Mouse (Mus musculus) frontal cortex, postnatal 36 days (tissue): ENCODE measurements around the gene Ppp3cb.
"Not testable (repeated sequence)": the region's sequence is repeated elsewhere in the genome, so short reads cannot be mapped to it uniquely, and the experiment has no call there.

Source experiments
- DNase-seq, 2 experiments: peaks; one replicate each; pipeline ENCODE4 v3.0.0; 2022; ENCODE audit warnings: low spot score in 2 of 2

Ppp3cb gene

DNA sequence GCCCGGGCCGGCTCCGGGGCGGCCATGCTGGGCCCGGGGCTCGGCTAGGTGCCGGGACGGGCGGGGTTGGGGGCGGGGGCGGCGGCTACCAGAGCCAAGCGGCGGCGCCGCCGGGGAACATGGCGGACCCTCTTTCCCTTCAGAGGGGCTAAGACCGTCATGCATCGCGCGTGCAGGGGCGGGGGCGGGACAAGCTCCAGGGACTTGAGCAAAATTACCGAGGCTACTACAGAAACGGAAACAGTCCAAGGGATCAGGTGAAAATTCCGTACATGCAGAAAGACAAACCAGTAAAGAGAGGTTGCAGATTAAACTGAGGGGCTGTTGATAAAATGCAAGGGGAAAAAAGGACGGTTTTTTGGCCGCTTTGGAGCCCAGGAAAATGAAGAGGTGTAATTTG lies at the start of gene Ppp3cb:
Gene Ppp3cb (minus strand): TSS at position 159 of the 400 bp plus-strand sequence.
- DNase-seq: peak; percentile 69 to 76

DNA sequence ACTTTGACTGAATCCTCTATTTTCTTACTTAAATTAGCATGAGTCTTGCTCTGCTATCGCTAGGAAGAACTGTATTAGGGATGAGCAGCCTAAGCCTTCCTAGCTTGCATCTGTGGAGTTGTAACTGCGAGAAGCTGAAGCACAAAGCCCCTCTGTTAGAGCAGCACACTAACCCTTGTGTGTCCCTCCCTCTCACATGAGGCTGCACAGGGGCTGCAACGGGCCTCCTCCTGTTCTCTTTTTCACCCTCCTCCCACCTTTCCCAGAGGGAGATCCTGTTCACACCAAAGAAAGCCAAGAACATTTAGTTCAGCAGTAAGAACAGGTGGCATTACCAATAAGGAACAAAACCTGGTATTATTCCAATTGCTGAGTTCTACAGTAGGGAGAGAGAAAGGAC lies 49.4 kb upstream of the Ppp3cb start:
- peak; percentile 68 to 69 for DNase-seq

DNA sequence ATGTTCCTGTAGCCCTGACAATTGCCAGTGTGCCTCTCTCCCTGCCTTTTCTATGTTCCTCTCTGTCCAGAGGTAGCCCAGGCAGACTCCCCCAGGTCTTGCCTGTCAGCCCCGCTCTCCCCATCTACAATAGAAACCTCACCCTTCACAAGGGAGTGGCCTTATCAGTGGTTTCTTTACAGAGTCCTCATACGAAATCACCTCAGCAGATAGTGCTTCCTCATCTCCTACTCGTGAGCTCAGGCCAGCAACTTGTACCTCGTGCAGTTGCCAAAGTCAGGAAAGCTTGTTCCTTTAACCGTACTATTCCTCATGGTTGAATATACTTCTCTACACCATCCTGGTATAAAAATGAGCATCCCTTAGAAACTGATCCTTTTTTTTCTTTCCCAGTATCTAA lies 41.1 kb upstream of the Ppp3cb start:
- DNase-seq: no peak

DNA sequence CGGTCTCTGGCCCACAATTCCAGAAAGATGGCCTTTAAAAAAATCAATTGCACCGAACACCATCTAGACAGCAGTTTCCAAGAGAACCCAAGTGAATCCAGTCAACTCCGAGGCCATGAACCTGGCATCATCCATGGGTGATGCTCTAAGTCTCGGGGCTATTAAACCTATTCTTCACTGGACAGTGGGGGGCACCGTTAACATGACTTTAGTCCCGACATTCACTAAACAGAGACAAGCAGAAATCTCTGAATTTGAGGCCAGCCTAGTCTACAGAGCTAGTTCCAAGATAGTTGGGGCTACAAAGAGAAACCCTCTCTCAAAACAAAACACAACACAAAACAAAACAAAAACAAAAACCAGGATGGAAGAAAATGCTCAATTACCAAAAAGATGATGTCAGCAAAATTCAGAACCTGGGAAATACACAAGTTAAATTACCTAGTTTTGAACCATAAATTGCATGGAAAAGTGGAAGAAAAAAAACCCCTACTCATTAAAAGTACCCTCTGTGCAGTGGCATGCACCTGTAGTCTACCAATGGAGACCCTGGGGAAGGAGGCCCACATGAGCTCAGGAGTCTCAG lies 32.5 kb upstream of the Ppp3cb start:
- DNase-seq: no peak

DNA sequence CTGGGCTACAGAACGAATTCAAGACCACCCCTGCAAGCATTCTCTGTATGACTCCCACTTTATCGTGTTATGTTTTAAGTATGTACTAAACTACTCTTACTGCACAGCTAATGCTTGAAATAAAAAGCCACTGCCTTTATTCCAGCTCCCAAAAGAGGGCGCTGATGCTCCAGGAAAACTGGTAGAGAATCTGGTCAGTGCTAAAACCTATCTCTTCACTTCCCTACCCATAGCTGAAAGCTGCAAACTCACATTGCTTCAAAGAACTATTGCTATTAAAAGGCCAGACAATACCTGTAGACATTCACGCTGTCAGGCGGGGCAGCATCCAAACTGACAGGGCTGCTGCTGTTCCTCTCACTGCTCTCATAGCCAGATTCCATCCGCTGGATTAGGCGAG lies 29.8 kb upstream of the Ppp3cb start:
- peak; percentile 72 to 86 for DNase-seq

DNA sequence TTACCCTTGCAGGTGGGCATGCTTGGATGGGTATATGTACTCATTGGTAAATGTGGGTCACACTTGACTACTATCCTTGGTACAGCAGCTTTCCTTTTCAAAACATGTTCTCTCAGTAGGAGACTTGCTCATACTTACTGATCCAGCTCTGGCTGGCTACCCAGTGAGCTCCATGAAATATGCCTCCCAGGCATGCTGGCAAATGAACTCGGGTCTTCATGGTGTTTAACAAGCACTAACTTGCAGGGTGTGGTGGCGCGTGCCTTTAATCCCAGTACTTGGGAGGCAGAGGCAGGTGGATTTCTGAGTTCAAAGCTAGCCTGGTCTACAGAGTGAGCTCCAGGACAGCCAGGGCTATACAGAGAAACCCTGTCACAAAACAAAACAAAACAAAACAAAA lies 26.8 kb upstream of the Ppp3cb start:
- DNase-seq: not testable (repeated sequence)

DNA sequence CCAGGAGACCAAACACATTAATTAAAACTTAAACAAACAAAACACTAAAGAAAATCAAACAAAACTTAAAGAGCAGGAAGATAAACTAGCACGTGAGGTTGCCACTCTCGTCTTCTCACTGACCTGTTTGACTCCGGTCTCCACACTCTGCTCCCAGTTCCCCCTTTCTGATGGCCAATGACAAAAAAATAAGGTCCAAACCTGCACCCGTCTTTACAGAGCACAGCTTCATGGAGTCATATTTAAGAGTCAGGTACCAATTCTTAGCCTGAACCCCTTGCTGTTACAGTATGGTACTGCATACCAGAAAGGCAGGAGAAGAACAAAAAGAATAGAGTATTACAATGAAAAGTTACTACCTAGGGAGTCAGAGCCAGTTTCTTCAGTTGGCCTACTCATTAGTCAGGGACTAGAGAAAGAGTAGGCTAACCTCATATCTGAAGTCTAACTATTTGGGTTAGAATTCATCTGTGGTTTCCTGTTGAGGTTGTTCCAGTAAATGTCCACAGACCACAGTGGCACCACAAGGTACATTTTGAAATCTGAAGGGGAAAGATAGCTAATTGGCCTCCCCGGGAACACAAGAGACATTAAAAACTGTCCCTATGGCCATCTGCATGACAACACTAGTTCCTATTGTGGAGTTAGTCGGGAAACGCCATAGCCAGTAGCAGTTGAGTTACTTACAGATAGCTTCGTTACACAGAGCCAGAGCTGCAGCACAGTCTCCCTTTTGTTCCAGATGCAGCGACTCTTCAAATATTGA lies 19.1 kb upstream of the Ppp3cb start:
- no peak for DNase-seq

DNA sequence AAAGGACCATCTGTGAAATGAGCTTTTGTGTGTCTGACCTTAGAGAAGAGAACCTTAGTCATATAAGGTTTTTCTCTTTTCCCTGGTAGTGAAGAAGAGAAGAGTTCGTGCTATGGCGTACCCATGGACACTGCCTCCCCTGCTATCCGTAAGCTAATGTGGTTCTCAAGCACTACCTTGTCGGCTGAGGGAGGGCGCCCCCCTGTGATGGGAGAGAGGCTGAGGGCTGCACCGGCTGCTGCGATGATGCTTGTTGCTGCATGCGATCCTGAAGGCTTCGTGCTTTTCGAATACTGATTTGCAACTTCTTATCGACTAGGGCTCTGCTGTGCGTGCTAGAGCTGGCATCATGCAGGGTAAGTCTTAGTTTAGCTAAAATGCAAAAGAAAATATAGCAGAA lies 18.3 kb upstream of the Ppp3cb start:
- DNase-seq: no peak

DNA sequence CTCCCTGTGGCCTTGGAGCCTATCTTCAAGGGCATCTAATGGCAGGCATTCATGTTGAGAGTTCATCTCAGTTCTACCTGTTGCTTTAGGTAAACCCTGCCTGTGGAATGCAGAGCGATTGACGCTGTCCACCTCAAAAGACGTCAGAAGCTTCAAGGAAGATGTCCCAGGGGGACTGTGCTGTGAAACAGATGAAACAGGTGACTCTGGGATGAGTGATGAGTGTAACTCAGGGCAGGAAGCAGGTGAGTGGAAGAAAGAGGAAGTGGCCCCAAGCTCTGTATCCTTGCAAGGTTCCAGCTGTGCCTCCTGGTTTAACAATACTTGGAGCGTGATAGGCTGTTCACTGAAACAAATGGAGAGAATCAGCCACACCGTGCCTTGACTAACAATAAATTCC lies 15.5 kb upstream of the Ppp3cb start:
- no peak for DNase-seq

DNA sequence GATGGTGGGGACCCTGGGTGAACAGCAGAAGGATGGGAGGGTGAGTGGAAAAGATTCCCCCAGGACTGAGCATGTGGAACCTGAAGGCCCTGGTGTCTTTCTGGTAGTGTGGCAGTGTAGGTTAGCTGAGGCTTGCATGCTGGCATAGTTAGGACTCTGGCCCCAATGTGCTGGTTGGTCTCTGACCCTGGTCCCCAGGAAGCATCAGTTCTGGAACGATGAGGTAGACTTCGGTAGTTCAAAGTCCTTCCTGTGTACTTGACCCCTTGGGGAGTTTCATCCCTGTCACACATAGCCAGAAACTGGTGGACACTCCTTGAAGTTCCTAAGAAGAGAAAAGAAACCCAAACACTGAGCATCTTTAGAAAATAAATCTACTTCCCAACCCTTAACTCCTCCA lies 3.8 kb upstream of the Ppp3cb start:
- DNase-seq: no peak

DNA sequence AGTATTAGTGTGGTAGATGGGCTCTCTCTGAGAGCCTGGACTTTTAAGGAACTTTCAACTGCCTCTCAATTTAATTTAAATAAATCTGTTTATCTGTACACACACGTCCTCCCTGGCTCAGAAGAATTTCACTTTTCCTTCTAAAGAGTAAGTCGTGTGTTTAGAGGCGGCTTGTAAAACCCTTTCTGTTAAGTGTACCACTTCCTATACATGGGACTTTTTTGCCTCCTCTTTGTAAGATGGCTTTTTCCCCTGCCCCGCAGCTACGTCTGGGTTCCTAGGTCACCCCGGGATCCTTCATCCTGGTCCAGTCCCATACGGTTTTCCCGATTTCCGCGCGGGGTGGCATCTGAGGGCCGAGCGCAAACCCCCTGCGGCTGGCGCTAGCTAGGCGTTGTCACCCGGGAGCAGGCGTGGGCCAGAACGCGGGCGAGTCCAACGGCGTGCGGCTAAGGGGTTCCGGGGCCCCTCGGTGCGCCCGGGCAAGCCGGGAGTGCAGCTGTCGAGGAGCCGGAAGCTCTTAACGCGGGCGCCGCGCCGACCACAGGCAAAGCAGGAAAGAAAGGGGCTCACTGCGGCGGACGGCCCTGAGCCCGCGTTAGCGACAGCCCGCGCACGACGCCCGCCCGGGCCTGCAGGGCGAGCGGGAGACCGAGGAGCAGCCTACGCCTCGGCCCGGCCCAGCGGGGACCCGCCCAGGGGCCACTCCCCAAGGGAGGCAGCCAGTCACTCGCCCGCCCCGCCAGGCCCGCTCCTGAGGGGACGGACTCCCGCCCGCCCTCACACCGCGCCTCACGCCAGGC lies 643 bp downstream of the Ppp3cb start:
- DNase-seq: peak; percentile 79 to 86

DNA sequence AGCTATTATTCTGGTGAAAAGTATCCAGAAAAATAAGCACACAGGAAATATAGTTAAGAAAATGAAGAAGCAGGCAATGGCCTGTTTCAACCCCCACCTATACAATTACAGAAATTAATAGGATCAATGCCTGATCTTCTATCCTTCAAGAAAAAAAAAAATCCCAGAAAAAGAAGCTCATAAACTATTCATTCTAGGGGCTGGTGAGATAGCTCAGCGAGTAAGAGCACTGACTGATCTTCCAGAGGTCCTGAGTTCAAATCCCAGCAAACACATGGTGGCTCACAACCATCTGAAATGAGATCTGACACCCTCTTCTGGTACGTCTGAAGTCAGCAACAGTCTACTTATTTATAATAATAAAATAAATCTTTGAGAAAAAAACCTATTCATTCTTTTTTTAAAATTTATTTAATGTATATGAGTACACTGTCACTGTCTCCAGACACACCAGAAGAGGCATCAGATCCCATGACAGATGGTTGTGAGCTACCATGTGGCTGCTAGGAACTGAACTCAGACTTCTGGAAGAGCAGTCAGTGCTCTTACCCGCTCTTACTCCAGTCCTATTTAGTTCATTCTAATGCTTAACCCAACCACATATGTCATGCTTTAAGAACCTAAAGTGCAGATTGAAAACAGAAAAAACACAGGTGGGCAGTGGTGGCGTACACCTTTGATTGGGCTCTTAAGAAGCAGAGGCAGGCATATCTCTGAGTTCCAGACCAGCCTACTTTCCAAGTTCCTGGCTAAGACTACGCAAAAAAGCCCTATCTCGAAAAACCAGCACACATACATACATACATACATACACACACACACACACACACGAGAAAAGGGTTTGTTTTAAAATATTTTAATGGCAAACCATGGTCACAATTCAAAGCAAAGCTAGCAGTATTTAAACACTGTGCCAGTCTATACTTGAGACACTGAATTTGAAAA lies 1.6 kb downstream of the Ppp3cb start:
- DNase-seq: no peak

DNA sequence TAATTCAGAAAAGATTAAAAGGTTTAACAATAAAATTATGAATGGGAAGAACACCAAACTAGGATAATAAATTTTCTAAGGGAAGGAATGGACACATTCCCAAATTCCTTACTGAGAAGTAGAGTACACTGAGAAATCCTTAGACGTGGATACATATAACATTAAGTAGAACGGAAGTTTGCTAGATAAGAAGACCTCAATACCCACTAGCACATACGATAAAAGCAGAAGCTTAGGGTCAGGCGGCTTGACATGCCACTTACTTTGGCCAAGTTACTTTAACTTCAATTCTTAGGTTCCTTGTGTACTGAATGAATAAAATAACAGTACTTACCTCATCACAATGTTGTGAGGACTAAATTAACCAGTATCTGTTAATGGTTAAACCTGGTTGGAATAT lies 16.7 kb downstream of the Ppp3cb start:
- no peak for DNase-seq

DNA sequence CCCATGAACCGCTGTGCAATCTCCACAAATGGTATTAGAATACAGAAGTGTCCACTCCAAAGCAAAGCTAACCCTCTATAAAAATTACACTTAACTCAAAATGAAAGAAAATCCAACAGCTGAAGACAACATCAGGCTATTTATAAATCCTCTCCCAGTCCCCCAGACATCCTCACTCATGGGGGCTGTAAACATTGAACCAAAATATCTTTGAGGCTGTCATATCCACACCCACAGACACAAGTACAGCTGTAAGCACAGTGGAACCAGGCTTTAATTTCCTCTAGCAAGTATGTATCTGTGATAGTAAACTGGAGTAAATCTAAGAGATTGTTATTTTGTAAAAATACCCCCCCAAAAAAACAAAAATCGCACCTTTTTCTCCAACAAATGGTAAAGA lies 26.2 kb downstream of the Ppp3cb start:
- peak in 1 of 2 experiments; percentile 23 for DNase-seq

DNA sequence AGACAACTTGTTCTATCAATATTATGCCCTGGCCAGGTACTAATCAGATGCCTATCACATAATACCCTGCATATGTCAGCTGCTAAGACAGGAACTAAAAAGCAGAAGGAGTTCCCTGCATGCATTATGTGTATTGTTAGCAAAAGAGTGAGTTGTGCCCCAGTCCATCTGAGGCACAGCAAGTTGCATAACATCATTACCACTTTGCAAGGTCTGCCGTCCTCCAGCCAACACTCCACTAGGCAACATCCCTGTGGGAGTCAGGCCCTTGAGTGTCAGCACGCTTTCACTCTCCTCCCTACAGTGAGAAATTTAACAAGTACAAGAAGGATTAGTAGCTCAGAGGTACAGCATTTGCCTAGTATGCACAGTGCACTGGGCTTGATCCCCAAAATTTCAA lies 37.9 kb downstream of the Ppp3cb start:
- DNase-seq: no peak

DNA sequence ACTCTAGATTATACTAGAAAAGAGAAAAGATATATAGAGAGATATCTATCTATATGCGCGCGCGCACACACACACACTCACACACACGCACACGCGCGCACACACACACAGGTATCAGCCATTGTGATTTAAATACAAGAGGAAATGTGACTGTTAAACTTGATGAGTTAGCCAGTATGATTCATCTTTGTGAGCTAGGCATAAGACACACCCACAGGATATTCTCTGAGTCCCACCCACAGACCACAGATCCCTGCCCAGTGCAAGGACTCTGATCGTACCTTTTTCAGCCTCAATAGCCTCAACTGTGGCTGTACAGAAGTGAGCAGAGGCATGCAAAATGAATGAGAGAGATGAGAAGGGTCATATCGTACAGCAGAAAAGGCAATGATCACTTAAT lies 43.4 kb downstream of the Ppp3cb start:
- no peak for DNase-seq

DNA sequence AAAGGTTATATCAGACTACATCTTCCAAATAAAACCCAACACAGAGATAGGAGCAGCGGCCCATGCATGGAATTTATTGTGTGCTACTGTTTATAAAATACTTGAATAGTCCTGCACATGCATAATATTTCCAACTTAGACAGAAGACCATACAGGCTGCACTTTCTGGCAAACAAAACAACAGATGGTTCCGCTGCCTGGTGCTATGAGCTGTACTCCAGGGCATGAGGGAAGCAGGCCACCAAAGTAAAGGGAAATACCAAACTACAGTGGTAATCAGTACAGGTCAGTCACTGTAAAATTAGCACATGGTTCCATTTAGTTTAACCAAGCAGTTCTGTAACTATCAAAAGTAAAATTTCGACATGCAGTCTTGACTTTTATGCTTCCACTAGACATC lies 46.4 kb downstream of the Ppp3cb start:
- DNase-seq: no peak

DNA sequence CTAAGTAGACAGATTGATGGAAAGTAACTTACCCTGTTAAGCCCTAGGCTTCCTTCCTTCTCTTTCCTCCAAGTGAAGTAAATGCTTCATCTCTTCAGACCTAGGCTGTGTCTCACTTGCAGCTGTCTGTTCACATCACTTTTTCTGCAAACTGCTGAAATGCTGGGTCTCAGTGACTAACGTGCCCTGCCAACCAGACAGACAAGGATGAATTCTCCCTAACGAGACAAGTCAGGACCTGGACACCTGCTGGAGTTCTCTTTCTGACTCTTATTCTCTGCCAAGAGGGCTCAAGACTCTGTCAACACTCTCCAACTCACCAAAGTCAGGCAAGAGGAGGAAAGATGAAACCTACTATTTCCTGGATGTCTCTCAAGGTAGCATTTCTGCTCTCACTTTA lies 49.8 kb downstream of the Ppp3cb start, which contains the start of gene Mss51:
Gene Mss51 (minus strand): TSS at position 299 of the 400 bp plus-strand sequence.
- no peak for DNase-seq

DNA sequence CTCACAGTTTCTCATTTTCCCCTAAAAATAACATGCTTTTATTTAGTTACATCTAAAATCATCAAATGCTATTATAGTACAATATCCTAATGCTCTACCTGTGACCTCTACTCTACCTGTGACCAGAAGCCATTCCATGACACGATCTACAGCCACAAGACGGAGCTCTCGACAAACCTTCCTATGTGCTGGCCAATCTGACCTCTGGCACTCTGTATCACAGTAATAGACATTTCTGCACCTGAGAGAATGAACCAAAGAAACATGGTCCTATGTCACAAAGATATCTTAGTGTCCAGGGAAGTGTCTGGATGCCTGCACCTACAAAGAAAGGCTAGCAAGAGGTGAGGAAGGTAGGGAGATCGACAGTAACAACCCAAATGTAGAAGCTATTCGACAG lies 60.3 kb downstream of the Ppp3cb start:
- no peak for DNase-seq

DNA sequence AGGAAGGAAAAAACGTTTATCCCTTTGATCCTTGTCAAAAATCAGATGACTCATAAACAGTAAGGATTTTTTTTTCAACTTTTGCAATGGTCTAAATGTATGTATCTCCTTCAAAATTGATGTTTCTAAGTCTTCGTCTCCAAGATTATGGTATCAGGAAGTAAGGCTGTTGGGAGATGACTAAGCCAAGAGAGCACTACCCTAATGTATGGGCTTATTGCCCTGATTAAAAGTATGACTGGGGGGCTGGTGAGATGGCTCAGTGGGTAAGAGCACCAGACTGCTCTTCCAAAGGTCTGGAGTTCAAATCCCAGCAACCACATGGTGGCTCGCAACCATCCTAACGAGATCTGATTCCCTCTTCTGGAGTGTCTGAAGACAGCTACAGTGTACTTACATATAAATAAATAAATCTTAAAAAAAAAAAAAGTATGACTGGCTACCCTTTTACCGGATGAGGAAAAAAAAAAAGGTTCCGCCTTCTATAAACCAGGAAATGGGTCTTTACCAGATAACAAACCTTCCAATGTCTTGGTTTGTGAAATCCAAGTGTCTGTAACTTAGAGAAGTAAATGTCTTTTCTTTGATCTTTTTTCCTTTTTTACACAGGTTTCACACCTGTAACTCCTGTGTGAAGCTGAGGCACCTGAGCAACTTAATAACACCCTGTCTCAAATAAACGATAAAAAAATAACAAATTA lies 64.2 kb downstream of the Ppp3cb start:
- DNase-seq: no peak

DNA sequence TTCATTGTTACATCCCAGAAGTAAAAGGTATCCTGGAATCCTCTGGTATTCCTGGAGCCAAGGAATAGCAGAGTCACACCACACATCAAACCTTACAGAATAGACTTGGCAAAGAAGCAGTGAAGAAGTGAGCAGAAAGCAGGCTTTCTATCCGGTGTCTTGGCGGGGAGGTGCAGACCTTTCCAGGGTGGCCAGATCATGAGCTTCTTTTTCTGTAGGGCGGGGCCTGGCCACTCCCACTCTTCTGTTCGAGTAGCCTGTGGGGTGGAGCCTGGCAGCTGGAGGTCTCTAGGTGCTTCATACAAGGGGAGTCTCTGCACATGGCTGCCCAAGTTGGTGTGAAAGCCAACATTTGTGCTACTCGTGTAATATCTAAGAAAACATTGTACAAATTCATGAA lies 65.2 kb downstream of the Ppp3cb start:
- DNase-seq: no peak
